Mouse (Mus musculus) urinary bladder, postnatal 14 days (tissue): Measurements from ENCODE around the gene Otor.

ENCODE experiments used
- DNase-seq: peaks from one replicate; pipeline ENCODE4 v3.0.0; 2021; ENCODE audit warnings: low spot score

Gene Otor

DNA sequence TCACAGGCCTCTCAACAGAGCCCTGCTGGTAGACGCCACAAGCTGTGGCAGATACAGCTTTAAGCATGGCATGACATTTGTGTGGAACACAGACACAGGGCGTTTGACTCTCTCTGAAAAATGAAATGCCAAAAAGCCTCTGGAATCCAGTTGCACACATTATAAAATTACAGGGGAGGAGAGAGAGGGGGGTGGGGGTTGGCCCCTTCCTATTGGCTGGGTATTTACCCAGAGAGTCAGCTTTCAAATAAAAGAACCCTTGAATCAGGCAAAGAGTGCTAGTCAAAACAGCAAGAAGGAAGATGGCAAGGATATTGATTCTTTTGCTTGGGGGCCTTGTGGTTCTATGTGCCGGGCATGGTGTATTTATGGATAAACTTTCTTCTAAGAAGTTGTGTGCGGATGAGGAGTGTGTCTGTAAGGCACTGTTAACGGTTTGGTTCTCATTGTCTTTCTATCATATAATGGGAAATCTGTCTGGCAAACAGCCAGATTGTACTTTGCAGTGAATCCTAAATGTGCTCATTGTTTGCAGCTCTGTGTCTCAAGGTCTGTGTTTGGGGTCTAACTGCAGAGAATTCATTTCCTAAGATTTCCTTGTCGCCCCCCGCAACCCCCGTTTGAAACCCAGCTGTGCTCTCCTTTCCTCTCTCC is at the start of gene Otor:
Otor (plus strand) TSS at position 276 of the 654 bp plus-strand sequence.
- DNase-seq = no peak

DNA sequence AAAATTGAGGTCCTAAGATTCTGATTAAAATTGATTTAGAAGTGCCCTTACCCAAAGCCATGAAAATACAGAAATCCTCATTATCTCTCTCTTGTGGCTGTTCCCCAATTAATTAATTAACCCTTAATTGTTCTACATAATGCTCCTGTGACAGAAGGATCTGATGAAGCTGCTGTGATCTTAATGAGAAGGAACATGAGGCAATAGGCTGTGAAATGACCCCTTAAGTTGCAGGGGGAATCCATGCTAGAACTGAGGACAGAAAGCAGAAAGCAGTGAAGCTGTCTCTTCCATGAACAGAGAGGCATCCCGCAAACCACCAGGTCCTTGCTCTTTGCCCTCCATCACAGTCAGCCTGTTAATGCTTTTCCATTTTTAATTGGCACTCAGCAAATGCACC is 47.0 kb upstream of the Otor start:
- no peak for DNase-seq

DNA sequence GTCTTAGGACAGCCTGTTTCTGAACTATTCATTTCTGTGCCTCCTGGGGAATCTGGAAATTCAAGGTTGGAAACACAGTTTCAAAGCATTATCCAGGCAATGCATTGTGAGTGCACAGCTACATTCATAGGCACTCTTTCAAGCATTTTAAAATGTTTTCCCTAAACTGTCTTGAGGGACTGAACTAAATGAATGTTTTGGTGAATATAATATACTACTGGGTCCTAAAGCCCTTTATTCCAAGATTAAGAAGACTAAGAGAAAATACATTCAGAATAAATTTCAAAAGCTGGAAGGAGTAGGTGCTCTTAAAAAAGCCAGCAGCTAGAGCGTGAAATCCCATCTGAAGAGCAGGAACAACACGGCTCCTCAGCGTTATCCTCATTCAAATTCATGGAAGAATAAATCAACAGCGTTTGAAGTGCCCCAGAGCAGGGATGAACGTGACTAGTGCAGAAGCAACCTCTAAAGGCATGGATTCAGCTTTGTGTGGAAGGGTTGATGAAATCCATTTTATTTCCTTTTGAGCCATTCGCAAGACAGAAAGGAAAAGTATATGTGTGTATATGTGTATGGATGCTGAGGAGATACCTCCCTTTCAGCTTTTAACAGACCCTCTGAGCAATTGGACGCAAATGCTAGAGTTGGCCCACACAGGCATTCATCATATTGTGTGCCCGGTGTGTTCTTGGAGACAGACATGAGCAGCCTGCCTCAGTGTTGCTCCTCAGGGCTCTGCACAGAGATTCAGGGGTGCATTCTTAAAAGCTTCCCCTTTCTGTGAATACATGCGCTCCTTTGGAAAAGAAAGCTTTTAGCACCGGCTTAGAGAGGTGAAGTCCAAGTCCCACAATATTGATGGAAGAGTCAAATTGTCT is 45.7 kb upstream of the Otor start:
- DNase-seq = no peak

DNA sequence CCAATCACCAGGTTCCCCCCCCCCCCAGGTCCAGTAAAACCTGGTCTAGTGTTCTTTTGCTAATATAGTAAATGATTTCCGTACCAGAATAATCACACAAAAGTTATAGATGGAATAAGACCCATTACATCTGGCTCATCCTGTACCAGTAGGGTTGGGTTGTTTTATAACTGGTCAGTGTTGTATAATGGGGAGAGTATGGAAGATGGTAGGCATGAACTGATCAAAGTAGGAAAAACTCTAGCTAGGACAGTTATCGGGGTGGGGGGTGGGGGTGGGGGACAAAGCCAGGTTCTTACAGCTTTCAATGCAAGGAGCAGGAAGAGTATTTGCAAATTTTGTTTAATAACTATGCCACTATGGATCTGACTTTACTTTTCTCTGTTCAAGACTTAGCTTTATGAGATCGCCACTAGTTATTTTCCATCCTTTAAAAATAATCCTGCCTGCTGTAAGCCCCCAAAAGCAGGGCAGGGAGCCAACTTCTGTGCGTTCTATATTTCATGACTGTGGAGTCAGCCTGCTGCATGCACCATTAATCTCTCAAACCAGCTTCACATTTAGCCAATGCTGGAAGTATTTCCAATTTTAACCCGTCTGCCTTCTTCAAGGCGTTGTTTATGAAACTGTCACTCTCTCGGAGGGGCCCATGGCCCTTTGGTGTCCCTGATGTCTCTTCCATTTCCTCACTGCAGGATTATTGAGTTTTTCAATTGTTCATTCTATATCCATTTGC is 43.8 kb upstream of the Otor start:
- no peak for DNase-seq

DNA sequence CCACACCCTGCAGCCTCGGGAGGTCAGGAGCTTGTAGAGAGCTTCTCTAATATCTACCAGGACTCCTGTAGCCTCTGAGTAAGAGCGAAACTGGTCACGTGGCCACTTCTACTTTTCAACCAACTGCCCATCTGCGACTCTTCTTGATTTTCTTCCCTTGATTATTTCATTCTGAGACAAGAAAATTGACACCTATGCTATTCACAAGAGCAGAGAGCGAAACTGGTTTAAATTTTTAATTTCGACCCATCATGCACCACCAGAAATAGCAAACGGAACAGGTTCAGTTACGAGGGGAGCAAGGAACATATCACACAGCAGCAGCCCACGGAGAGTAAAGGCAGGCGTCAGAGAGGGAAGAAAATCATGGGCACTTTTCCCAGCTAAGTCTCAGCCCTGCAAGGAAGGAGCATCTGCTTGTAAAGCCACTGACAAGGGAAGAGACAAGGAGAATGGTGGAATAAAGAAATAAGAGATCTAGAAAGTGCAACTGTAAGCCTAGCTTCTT is 43.1 kb upstream of the Otor start:
- DNase-seq = no peak

DNA sequence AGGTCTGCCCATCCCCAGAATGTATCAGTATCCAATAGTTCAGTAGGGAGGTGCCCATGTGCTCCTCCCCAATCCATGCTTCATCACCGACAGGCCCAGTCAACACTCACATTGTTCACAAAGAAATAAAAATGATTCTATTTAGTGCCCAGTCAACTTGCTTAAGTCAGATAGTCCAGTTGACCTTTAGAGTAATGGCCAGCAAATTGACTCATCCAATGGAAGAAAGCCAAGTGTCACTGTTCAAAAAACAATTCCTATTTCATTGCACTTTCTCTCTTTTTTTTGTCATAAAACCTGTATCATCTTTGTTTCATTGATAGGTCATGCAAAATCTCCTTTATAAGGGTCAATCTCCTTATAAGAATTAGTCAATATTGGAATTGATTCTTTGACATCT is 36.7 kb upstream of the Otor start:
- DNase-seq = no peak

DNA sequence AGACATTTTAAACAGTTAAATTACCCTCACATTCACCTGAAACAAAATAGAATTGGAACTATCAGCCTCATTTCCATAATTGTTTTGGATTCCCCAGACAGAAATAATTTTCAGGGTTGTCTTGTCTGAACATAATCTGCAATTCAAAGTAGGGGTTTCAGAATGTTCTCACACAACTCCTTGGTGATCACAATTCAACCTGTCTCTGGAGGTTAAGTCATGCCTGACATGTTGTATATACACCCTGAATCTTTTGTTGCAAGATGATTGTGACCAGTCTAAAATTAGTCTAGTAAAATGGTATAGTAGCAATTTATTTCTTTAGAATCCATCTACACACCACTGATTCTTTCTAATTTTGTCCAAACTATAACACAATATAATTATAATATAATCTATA is 23.0 kb upstream of the Otor start:
- DNase-seq = no peak

DNA sequence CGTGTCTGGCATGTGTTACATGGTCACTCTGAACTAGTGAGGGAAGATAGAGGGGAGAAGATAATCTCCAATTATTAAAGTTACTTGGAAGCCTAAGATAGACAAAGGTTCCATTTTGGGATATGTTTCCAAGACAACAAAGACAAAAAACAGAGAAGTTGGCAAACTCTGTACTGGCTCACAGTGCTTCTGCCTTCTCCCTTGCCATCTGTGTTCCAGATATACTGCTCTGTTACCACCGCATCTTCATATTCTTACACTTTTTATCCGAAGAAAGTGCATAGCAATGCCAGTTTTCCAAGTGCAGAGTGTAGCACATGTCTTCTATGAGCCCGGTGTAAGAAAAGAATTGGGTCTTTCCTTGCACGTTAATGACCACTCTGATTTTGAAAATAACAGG is 21.5 kb upstream of the Otor start:
- no peak for DNase-seq

DNA sequence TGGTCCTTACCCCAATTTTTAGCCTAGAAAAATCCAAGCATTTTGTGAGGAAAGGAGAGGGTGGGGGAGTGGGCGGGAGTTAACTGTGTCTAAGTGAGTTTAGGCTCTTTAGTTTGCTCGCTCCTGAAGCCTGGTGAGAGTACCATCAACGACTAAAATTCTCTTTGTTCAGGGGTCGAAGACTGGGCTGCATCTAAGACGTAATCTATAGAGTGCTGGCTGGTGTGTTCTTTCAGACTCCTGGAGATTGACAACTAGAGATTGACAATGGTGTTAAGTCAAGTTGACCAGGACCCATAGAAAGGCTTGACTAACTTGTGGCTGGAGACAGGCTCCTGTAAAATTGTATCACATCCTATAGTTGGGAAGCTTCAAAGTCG is 15.9 kb upstream of the Otor start:
- DNase-seq = no peak

DNA sequence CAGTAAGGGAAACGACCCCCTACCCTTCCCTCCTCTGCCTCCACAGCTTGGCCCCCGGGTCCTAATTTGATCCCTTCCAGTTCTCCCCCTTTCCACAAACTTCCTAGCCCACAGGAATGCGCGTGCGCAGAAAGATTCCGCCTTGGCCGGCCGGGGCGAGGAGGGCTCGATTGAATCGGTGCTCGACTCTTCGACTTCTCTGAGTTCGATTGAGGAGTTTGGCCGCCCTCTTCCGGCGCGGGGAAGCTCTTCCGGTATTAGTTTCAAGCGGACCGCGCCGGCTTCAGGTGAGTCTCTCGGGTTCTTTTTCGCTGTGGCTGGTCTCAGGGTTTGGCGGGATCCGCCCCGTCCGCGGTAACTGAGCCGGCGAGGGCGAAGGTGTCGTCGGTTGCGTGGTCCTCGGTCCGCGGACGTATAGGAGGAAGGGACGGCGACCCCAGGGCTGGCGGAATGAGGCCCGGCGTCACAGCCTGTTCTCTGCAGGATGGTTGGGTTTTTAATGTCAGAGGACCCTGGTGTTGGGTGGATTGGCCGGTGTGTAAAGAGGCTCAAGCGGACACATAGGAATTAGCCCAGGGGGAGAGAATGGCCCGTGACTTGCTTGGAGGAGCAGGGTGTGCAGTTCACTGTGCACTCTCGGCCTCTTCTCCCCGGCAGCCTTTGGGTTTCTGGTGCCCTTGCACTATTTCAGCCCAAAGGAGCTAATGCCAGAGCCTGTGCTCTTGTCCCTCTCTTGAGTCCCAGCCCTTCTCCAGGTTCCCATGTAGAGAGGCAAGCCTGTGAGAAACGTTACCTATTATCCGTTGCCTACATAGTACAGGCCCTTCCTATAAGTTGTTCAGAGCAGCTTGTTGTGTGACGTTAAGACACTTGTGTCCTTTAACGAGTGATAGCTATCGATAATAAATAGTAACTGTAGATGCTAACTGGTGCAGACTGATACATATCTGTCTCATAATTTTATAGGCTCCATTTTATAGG is 15.2 kb upstream of the Otor start, which contains the start of gene Snrpb2:
Snrpb2 (plus strand) TSS at position 228 of the 981 bp plus-strand sequence.
- DNase-seq = peak; percentile 91

DNA sequence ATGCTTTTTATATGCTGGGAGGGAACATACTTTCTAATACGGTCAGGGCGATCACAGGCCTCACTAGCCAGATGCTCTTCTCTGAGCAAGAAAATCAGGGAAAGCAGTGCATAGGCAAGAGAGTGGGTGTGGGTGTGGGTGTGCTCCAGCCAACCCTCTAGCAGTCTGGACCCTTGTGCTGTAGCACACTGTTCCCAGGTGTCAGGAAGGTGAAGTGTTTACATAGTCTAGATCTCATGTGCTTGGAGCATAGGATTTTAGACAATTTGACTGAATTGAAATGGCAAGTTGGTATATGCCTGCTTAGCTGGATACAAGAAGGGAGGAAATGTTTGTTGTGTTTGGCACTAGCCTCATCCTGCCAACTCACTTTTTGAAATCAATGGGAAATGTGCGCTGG is 12.4 kb upstream of the Otor start:
- no peak for DNase-seq

DNA sequence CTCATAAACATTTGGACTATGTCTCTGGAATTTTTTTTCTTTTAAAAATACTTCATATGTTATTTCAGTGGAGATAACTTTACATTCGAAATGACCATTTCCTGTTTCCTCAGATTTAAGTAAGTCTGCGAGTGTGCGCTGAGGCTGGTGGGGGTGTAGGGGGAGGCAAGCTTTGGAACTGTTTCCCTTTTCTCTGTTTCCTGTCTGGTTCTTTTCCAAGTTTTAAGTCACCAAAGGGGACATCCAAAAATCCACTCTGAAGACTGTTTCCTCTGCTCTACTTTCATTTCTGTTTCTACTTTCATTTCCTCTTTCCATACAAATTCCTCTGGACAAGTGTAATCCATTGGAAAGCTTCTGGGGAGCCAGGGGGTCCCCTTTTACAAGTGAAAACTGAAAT is 3.4 kb downstream of the Otor start:
- no peak for DNase-seq

DNA sequence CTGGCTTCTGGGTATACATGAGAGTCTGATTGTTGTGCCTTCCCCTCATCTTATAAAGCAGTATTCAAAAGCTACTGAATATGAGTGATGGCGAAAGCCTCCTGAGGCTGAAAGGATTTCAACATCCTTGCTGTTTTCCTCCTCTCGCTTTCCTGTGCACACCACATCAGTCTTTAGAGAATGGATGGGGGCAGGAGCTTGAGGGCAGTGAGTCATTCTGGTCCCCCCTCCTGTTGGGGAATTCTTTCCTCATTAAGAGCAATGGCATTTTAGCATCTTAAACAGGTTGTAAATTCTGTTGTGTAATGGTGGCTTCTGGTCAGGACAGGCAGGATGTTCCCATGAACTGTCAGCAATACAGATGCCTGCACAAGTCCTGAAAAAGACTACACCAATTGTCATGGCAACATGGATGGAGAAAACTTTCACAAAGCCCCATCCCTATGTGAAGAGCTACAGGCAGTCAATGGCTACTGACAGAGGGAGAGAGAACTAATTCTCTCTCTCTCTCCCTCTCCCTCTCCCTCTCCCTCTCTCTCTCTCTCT is 6.7 kb downstream of the Otor start:
- DNase-seq = no peak

DNA sequence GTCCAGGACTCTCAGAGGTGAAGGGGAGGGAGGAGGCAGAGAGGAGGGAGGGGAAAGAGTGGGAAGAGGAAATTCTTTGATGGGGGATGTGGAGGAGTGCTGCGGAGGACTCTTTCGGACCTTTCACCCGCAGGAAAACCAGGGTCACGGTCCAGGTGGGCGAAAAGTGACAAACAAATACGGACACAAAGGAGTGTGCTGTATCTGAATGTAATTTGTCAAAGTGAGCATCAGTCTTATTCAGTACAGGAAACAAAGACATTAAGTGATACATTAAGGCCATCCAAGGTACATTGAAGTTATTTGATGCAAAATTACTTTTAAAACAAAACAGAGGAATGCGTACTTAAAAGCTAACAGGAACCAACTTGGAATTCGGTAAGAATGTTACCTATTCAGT is 11.6 kb downstream of the Otor start:
- no peak for DNase-seq

DNA sequence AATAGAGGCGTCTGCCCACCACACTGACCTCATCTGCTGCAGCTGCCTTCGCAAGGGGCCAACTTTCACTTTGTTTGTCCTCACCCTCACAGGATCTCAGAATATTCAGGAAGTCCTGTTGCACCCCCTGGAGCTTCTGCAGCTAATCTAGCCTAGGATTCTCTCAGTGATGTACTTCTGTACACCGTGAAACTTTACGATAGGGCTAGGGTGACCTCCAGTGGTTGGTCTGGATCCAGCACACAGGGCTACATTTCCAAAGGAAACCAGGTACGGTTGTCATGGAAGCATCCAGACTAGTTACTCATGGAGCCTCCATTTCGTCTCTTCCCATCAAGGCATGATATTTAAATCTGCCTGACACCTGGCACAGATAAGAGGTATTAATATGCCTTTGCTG is 15.5 kb downstream of the Otor start:
- DNase-seq = peak; percentile 26

DNA sequence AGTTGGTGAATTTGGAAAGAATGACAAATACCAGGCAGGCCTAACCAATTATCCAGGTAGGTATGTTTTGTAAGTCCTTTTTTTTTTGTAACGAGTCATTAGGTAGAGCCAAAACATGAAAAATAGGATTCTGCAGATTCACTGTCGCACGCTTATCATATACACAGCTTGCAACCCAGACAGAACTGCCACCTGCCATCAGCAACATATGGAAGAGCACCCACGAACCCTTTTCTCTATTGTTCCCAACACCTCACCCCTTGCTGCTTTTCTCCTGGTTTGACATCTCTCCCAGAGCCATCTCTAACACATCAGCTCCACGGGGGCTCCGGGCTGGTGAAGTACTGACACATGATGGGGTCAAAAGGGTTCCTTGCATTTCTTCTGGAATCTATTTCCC is 16.5 kb downstream of the Otor start:
- no peak for DNase-seq

DNA sequence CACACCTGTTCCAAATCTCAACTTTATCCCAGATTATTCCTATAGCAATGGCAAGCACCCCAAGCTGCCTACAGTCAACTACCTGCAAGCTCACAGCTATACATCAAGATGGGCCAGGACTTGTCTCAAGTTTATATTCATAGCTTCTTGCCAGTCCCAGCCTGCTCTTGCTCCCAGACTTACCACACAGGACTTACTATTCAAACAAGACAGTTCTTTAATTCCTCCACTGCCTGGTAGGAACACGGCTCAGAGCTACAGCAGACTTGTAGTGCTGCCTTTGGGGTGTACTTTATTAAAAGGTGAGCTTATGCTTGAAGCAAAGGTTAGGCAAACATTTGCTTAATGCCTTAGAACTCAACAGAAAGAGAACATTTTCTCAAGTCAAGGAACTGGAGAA is 18.9 kb downstream of the Otor start:
- no peak for DNase-seq

DNA sequence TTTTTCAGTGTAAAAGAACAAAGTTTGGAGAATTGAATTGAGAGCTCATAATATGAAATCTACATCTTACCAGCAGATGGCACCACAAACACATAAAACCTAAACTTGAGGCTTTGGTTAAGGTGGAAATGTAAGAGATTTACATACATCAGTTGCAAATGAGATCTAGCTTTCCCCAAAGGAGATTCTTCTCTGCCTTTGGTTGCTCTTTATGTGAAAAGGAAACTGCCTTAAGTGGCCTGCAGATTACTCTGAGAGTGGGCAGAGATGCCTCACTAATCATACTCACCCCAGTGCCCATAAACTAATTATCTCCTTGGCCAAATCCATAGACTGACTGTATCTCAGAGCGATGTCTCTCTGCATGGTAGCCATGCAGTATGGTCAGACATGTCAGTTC is 35.6 kb downstream of the Otor start:
- DNase-seq = no peak

DNA sequence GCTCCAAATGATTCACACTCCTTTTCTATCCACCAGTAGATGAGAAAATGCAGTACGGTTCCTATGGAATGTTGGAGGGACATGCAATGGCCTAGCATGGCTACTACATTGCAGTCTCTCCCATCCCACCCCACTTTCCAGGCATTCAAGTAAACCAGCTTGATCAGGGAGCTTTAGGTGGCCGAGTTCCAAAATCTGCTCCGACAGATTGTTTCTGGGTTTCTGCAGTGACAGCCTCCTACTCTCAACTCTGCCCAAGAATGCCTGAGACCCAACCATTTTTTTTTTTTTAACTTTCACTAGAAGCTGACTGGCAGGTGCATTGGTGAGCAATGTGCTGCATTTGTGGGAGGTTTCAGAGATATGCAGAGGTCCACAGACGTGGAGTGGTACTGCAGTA is 36.4 kb downstream of the Otor start:
- DNase-seq = no peak

DNA sequence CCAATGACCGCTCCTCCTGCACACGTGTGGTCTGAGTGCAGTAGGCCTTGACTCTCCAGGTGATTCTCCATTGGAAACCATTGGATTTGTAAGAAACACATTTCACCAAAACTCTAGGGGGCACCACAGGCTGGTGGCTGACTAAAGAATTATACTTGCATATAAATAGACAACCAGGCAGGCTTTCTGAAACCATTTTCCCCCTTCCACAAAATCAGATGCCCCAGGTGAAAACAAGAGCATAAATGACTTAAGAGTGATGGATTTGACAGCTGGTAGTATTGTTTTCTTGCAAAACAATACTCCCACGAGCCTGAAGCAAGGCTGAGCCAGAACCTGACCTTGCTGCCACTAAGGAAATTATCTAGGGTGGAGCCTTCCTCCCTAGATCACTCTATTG is 39.2 kb downstream of the Otor start:
- DNase-seq = no peak

DNA sequence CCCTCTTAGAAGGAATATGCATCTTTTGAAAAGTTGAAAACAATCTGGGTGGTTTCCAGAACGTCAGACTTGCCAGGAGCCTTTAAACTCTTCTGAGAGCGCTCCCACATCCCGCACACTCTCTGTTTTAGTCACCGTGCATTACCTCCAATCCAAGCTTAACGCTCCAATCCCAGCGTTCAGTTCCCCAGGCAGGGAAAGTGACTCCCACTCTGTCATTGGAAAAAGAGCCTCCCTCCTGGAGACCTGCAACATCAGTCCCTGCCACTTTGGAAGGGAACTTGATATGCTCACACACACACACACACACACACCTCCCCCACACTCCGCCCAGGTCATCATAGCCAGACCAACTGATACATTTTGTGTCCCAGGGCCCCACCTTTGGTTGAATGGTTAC is 39.9 kb downstream of the Otor start:
- DNase-seq = no peak
